Mouse (Mus musculus) gastrocnemius, adult 8-10 months (tissue): ENCODE measurements around the gene Eef2kmt. TPM values are rescaled to one million over a fixed set of nuclear protein-coding genes. Genes with fewer than 3 reads are reported as not detected.
"Not testable (repeated sequence)": the region's sequence is repeated elsewhere in the genome, so short reads cannot be mapped to it uniquely, and the experiment has no call there.

Source experiments
- DNase-seq, 2 experiments: peaks; one replicate each; pipeline ENCODE4 v3.0.0; 2022; ENCODE audit warnings: low spot score in 2 of 2
- total RNA-seq, 4 experiments: library from RNA; stranded (reverse); gene quantifications; 2 replicates each; pipeline ENCODE4 v1.2.4; 2022

The Eef2kmt gene
- 1 to 10 TPM; 6.7 to 10.0 (median 8.0) TPM for total RNA-seq

DNA sequence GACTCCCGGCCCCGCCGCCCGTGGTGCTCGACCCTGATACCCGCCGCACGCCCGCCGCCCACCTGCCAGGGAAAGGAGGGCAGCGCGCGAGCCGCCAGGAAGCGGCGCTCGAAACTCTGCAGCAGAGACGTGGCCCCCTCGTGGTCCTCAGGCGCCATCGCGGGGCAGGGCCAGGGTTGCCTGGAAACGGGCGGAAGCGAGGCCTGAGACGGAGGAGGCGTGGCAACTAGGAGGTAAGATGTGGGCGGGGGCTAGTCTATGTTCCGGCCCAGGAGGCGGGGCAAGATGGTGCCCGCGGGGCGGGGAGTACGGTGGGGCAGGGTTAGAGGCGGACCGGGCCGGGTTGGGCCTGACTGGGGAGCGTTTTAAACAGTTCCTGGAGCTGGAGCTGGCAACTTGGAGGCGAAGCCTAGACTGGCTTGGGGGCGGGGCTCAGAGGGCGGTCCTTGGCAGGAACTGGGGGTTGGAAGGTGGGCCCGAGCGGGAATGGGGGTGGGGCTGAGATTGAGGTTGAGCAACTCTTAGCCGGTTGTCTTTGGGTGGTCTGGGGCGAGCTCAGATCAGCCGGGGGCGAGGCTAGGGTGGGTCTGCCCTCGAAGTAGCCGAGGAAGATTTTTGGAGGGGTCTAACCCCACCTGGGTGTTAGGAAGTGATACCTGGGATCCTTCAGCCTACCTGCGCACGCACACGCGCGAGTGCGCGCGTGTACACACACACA is at the start of gene Eef2kmt:
Eef2kmt (minus strand) TSS at position 205 of the 718 bp plus-strand sequence.
- DNase-seq, result peak; percentile 98

DNA sequence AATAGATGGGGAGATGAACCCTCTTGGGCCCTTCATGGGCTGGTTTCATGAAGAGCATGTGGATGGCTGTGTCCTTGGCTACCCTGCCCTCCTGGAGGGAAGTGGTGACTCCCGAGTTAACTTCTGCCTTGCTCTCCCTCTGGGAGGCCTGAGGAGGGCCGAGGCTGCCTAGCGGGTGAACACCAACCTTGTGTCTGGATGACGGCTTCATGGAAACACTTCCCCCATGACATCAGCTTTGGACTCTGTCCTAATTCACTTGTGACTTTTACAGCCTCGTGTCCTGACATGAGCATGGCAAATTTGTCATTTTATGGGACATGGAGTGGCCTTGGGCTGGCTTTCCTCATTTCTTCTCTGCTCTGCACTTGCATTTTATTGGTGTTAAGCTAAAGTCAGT is 39.5 kb upstream of the Eef2kmt start:
- no peak for DNase-seq

DNA sequence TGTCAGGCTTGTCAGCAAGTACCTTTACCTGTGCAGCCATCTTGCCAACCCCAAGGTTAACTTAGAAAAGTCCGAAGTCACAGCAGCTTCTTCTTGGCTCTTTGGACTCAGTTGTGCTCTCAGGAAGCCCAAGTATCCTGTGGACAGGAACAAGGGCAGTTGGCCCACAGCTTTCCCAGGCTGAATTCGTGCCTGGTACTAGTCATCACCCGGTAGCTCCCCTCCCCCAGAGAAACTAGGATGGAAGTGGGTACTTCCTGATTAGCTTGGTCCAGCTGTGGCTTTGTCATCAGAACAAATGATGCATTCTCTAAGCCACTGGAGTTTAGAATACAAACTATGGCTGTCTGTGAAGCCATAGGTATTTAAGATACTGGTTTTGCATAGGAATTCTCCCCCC is 29.6 kb upstream of the Eef2kmt start:
- no peak for DNase-seq

DNA sequence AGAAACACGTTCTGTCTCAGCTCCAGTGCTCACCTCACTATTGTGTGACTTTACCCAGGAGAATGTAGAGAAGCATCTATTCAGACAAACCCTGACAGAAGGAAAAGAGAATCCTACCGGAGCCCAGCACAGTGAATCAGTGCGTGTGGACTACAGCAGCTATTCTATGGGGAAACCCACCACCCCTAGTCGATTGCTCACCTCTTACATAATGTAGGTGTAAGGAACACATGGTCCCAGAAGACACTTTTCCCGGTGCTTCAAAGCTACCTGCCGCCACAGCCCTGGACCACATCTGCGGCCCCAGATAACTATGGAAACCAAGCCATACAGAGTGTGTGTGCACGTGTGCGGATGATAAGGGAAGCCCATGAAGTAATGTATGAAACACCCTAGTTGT is 26.9 kb upstream of the Eef2kmt start:
- no peak for DNase-seq

DNA sequence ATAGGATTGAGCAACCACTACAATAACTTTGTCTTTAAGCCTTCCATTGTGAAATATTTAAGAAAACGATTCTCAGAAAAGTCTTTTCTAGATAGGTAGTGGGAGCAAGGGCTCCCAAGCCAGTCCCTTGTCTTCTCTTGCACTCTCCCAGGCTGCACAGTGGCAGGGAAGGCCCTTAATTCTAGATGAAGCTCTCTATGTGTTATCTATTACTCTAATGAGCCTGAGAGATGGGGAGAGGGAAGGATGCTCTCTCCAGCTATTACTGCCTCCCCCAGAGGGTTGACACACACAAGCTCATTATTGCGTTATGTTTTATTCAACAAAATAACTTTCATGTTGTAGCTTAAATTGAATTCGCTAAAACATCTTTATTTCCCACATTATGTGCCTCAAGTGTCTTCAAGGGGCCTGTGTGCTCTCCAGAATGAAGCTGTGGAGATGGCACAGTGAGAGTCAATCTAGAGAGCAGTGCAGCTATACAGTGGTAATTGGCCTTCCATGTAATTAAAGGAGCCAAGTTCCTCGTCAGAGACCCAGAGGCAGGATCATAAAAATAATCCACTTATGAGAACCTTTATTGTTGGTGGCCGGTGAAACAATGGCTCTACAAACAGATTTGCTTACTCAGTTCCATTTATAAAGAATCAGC is 23.9 kb upstream of the Eef2kmt start:
- DNase-seq, result no peak

DNA sequence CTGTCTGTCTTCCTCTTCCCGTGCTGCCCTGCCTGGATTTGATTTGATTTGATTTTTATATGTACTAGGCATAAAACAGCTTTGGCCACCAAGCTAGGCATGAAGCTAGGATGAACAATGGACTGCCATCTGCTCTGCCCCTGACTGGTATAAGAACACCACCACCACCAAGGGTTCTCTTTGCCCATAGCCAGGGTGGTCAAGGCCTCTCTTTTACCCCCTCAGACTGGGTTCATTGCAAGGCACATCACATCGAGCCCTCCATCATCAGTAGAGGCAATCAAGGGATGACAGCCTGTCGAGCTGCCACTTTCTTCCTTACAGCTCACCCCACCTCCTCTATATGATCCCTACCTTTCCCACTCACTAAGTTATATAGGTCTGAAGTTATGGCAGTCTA is 16.6 kb upstream of the Eef2kmt start:
- DNase-seq, result no peak

DNA sequence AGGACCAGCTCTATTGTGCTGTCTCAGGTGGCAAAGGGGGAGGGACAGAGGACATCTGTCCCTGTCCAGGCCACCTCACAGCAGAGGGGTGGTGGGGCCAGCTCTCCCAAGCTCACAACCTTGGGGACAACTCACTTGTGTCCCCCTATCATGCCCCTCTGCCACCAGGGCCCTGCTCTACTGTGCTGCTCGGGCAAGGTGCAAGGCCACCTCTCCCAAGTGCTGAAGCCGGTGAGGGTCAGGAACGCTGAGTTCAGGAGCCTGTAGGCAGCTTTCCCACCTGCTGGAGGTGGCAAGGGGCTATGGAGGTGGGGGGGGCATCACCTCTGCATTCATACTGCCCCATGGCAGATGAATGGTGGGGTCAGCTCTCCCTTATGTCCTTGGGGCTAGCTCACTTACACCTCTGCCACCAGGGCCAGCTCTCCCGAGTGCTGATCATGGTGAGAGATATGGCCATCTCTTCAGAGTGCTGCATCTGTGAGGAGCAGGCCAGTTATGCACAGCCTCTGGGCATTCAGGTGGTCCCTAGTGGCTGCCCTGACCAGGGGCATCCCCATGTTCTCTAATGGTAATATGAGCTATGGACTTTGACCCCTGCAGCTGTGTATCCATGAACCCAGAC is 15.7 kb upstream of the Eef2kmt start:
- no peak for DNase-seq

DNA sequence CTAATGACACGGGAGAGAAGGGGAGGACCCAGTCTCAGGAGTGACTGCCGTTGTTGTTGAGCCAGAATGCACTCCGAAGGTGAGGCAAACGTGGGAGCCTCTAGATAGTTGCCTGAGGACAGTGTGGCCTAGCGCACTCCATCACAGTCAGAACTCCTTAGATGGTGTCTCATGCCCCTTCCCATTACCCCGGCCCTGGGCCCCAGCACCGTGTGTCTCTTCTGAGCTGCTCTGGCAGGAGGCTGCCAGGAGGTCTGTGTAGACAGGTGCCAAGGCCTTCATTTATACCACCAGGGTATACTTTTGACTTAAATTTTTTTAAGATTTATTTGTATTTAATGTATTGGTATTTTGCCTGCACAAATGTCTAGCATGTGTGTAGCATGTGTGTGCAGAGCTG is 8.1 kb upstream of the Eef2kmt start:
- DNase-seq, result no peak

DNA sequence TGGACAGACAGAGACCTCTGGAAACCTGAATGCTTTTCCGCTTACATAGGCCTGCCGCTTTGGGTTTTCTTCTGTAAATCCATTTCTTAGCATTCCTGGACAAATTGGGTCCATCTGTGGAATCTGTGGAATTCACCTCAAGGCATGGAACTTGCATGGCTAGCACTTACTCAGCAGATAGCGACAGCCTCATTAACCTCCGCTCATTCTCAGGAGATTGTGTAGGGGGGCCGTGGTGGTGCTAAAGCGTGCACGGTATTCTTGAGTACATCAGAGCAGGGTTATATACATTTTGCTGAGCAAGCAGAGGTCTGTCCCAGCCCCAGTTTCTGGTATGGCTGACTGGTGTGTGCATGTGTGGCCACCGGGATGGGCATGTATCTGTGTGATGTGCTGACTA is 7.4 kb upstream of the Eef2kmt start:
- DNase-seq, result no peak

DNA sequence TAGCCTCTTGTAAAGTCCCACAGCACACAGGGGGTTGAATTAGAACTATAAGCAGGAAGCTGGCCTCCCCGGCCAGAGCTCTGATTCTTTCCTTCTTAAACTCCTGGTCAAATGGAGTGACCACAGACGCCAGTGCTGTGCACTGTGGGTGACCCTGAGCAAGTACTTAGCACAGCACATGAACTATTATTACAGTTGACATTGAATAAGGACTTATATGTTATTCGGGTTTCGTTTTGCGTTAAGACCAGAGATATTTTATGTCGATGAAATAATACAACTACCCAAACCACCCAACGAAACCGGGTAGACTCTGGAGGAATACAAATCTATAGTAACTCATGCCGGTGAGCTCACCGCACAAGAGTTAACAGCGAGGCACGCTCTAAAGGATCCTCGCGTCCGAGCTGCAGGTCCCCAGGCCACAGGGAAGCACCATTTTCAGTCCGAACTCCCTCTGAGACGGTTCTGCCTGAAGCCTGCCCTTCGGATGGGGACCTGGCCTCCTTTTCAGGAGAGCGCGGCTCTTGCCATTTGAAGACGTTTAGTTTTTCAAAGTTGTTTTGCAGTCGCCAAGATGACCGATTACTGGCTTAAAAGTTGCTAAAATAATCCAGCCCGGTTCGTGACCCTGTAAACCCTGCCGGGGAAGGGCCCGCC is 572 bp downstream of the Eef2kmt start:
- DNase-seq, result no peak

DNA sequence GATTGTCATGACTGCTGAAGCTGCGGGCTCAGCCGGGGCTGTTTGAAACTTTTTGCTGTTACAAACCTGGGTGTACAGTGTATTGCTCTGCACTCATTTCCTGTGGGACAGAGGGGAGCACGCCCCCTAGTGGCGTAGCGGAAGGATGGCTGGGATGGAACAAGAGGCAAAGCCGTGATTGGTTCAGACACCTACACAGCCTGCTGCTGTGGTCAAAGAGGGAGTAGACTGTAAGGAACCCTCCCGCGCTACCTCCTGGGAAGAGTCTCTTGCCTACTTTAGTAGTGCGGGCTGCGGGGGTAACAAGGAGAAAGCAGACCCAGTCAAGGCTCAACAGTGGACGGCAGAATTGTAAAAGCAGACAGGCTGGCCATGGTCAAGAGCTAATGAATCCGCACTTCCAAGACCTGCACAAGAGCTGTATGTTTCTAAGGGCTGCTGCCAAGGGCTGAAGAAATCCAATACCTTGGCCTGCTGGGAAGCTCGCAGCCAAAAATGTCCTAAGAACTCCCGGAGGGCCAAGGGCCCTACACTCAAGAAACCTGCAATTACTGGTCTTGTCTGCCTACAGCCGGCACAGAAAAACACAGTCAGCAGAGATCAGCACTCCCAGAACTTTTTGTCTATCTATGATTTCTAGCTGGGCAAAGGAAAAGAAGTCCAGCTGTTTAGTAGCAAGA is 1.3 kb downstream of the Eef2kmt start:
- peak; percentile 35 to 55 for DNase-seq

DNA sequence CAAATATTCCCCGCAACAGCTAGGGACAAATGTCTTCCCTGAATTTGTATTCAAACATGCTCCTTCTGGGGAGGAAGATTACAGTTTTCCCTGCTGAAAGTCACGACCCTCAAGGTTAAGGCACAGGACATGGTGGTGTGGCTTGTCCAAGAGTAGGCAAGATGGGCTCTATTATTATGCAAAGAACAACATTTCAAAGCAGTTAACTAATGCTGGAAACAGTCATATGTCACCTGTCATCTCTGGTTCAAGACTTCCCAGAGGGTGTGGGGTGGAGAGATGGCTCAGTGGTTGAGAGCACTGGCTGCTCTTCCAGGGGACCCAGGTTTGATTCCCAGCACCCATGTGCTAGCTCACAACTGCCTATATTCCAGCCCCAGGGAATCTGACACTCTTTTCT is 3.5 kb downstream of the Eef2kmt start:
- no peak for DNase-seq

DNA sequence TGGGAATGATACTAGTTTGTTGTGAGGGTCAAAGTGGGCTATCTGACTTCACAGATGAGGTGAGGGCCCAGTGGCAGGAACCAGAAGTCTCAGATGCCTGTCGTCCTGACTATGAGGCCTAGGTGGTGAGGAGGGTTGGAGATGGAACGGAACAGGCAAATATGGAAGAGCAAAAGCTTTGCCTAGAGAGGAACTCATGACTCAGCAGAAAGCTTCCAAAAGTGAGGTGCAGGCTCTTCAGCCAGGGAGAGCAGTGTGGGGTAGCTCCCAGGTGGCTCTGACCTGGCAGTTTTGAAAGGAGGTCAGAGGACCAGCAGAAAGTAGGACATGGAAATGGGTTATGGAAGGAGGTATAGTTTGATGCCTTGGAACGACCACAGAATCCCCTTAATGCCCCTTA is 4.9 kb downstream of the Eef2kmt start:
- no peak for DNase-seq

DNA sequence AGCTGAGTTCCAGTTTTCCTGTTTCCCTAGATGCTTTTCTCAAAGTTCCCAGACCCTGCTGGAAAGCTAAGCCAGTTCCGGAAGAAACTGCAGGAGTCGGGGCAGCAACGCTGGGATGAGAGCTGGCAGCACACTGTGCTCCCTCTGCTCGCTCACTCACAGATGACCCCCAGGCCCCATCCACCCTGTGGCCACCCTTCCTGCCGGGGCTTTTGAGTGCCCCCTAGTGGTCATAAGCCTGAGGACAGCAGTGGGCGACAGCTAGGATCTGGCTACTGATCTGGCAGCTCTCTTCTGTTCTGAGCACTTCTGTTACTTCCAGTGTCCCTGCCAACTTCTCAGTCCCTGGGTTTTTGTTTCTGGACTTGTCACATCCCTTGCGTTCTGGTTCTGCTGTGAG is 11.4 kb downstream of the Eef2kmt start:
- DNase-seq, result peak; percentile 37 to 53

DNA sequence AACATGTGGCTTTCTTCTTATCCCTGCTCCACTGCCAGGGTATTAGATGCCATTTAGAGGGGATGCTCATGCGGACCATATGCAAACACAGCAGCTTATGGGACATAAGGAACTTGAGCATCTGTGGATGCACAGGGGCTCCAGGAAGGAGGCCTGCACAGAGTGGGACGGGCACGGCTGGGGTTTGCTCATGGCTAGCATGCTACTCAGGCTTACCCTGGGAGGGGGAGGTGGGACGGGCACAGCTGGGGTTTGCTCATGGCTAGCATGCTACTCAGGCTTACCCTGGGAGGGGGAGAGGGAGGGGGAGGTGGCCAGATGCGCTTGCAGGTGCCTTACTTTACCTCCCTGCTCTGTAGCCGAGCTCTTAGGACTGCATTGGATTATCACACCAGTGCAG is 12.9 kb downstream of the Eef2kmt start:
- DNase-seq, result no peak

DNA sequence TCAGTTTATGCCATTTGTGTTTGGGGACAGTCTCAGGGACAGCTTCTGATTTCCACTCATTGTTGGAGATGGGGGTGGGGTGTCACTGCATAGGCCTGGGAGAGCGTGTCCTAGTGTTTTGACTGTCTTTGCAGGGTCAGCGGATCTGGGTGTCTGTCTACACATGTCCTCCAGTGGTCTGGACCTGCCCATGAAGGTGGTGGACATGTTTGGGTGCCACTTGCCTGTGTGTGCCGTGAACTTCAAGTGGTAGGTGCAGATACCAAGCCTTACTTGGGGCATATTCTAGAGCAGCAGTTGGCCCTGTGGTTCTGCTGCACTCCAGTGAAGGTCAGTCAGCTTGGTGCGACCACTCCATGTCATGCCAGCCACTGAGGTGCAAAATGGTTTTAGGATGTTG is 13.4 kb downstream of the Eef2kmt start:
- no peak for DNase-seq

DNA sequence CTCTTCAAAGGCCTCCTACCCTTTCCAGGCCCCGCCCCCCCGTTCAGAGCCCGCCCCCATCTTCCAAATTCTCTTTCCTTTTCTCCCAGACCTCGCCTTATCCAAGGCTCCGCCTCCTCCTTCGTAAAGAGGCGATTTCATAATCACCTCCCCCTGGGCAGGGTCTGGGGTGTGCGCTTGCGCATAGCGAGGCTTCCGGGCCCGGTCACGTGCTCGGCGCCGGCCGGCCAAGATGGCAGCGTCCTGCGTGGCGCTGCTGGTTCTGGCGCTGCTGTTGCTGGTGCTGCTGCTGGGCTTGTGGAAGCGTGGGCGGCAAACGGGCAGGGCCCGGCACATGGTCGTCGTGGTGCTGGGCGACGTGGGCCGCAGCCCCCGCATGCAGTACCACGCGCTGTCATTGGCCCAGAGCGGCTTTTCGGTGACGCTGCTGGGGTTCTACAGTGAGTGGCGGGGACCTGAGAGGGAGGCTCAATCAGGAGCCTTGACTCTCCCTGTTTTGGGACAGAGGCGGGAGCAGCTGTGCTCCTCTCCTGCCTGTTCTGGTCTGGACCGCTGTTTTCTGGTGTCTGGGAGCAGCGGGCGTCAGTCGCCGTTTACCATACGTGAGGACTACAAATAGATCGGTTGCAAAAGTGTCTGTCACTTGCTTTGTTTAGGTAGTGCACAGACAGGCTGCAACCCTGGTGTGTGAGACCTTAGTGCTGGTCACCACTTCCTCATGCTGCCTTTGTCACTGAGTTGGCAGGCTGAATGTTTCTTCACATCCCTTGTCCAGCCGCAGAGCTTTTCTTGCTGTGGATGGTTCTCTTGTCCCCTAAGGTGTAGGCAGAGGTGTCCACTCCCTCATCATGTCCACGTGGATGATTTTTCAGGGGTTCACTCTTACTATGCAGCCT is 22.1 kb downstream of the Eef2kmt start, which contains the start of gene Alg1:
Alg1 (plus strand) TSS at position 204 of the 896 bp plus-strand sequence.
- DNase-seq, result peak; percentile 80 to 91

DNA sequence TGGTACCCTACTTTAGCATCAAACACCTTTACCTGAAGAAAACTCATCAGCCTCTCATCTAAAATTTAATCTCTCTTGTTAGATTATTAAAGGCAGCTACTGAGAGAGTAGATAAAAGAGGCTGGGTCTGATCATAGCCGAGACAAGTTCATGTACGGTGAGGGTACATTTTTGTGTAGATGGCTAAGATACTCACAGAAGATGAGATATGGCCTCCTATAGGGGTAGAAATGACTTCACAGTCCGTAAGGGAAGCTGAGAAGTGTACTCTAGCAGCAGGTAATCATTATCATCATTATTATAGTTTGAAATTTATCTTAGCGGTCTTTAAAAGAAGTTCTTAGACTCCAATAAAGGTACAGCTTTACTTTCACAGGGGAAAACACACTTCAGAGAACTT is 22.8 kb downstream of the Eef2kmt start:
- no peak for DNase-seq

DNA sequence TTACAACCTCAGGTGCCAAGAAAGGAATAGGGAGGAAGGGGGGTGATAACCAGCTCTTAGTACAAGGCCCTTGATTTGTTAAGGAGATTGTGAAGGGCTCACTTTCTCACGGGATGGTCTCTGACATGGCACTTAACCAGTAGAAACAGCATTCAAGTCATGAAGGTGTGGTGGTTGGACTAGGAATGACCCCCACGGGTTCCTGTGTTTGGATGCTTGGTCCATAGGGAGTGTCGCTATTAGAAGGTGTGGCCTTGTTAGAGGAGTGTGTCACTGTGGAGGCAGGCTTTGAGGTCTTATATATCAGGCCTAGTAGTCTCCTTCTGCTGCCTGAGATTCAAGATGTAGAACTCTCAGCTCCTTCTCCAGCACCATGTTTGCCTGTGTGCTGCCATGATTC is 27.7 kb downstream of the Eef2kmt start:
- not testable (repeated sequence) for DNase-seq

DNA sequence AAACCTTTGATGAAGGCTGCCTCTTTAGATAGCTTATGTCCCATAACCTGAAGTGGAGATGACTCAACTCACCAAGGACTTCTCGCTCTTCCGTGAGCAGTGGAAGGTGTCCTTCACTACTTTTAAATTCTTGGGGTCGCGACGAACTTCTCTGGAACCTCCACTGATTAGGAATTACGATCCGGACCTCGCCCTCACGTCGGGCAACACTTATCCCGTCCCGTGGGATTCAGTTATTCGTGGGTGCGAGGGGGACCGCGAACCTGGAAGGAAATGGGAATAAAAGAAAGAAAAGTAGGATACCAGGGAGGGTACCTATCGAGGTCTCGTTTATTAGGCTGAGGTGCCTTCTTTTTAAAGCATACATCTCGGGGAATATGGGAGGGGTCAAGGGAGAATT is 28.3 kb downstream of the Eef2kmt start:
- not testable (repeated sequence) for DNase-seq

DNA sequence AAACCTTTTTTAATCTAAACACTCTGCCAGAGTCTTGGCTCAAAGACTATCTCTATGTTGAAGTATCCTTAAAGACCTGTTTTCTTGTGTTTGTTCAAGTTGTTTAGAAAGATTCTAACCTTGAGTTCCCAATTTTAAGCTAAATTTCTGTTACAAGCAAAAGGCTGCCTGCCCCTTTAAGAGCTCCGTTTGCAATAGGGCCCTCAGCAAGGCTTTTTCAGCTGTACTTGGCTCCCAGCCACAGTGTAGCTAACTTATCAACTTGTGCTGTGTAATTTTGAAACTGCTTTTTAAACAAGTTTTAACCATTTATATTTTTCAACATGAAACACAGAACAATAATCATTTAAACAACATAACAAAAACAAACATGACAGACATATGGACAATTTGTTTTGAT is 29.2 kb downstream of the Eef2kmt start:
- not testable (repeated sequence) for DNase-seq
